In genomic region chr8:108790559-108791293, GRCm38 (mm10) we compare ENCODE assay signal across 8 mouse cellular contexts.
DNase-seq lines count a peak whose midpoint lies in the region; ATAC-seq lines count a peak whose summit lies in the region.

No protein-coding gene starts in this region.

- no peak overlapping the region for H3K4me2 ChIP-seq in embryonic facial prominence, embryonic 15.5 days (replicated peaks)
- H3K4me2 ChIP-seq in intestine, embryonic 14.5 days (ENCODE audit: low read length): no peak overlapping the region

- H3K4me3 ChIP-seq in embryonic facial prominence, embryonic 15.5 days (replicated peaks): no peak overlapping the region
- no peak overlapping the region for H3K4me3 ChIP-seq in intestine, embryonic 14.5 days (ENCODE audit: low read depth, low read length)

- peaks cover 38% of the 10 kb centered on the region for H3K36me3 ChIP-seq in embryonic facial prominence, embryonic 15.5 days
- H3K36me3 ChIP-seq in intestine, embryonic 14.5 days (ENCODE audit: control insufficient read depth, insufficient read depth, low read length): peaks cover 37% of the 10 kb centered on the region

- no peaks in the 10 kb centered on the region for H3K27me3 ChIP-seq in embryonic facial prominence, embryonic 15.5 days
- no peaks in the 10 kb centered on the region for H3K27me3 ChIP-seq in intestine, embryonic 14.5 days (replicated peaks; ENCODE audit: control insufficient read depth, insufficient read depth, low read length)

- no peak overlapping the region for H3K9ac ChIP-seq in embryonic facial prominence, embryonic 15.5 days
- H3K9ac ChIP-seq in intestine, embryonic 14.5 days (ENCODE audit: low read length): no peak overlapping the region

- peaks cover 32% of the 10 kb centered on the region for H3K4me1 ChIP-seq in embryonic facial prominence, embryonic 15.5 days
- peaks cover 30% of the 10 kb centered on the region for H3K4me1 ChIP-seq in intestine, embryonic 14.5 days (replicated peaks; ENCODE audit: control insufficient read depth, insufficient read depth, low read length)

- peaks cover 17% of the 10 kb centered on the region; the same call in 1 of the 2 replicates for H3K9me3 ChIP-seq in embryonic facial prominence, embryonic 15.5 days (replicated peaks)
- H3K9me3 ChIP-seq in intestine, embryonic 14.5 days (ENCODE audit: control insufficient read depth, low read length): peaks cover 19% of the 10 kb centered on the region

- ATAC-seq in embryonic facial prominence, embryonic 15.5 days (ENCODE audit: insufficient number of reproducible peaks, low FRiP score, low TSS enrichment, low read depth): peak; percentile 25; the same call in 1 of the 2 replicates
- 0 out of 2 replicates have a peak, but pooled peaks have one; percentile 36 for ATAC-seq in intestine, embryonic 14.5 days (replicated peaks; ENCODE audit: low FRiP score, low TSS enrichment, low read depth)

- DNase-seq in heart, adult 11 months: peak; percentile 94
- DNase-seq in heart, adult 8-10 months (ENCODE audit: low spot score): no peak
- DNase-seq in R1 (ENCODE audit: low read depth, low spot score): peak; percentile 78
- DNase-seq in intestine, embryonic 14.5 days (ENCODE audit: low spot score): no peak
- peak; percentile 56 to 70 for DNase-seq in left cerebral cortex, postnatal 25 days (ENCODE audit: low spot score in 2 of 2)
- peak; percentile 58 for DNase-seq in retina, embryonic 14.5 days (ENCODE audit: low spot score)
- DNase-seq in B cell, adult 2 months: no peak

- 0 out of 2 replicates have a peak overlapping the region, but pooled peaks have one; percentile 4 for H3K27ac ChIP-seq in embryonic facial prominence, embryonic 15.5 days (replicated peaks)
- no peak overlapping the region for H3K27ac ChIP-seq in intestine, embryonic 14.5 days (ENCODE audit: low read depth)

- intact Hi-C loops in left cerebral cortex, postnatal 25 days (cut with DNase I): loop anchor here (5.0 kb wide), 3 partner anchors 97 to 627 kb away; no protein-coding TSS in a partner anchor

- 48% methylated on average over 14 of the region's 14 CpGs for WGBS in embryonic facial prominence, embryonic 15.5 days
- 59% methylated on average over 14 of the region's 14 CpGs for WGBS in intestine, embryonic 14.5 days

Comparison
In these comparisons a context has a peak if more than half of its experiments do, and no peak if none do; other contexts are left out.
1. DNase-seq: peak in heart, adult 11 months (single experiment), R1 (single experiment), left cerebral cortex, postnatal 25 days (2 of 2) and retina, embryonic 14.5 days (single experiment); none in heart, adult 8-10 months (single experiment), intestine, embryonic 14.5 days (single experiment) and B cell, adult 2 months (0 of 2).